Mouse (Mus musculus) heart, embryonic 15.5 days (tissue): ENCODE data around the gene 2310034G01Rik. TPM values are rescaled to one million over a fixed set of nuclear protein-coding genes. Genes with fewer than 3 reads are reported as not detected.

ENCODE experiments used
- ATAC-seq: fragments of 200-750 bp; cut with Nextera tagmentation; replicated peaks from 2 replicates; pipeline ENCODE4 v1.8.0; 2017; ENCODE audit warnings: low read depth, moderate TSS enrichment; ENCODE audit not compliant: insufficient number of reproducible peaks, insufficient read depth, low FRiP score
- H3K27ac ChIP-seq: fragments of 300-500 bp; sonication (generic); 2 replicates; pipeline ENCODE4 v1.5.1; 2015; ENCODE audit warnings: mild to moderate bottlenecking, inconsistent platforms
- H3K27me3 ChIP-seq: fragments of 300-500 bp; sonication (generic); 2 replicates; pipeline ENCODE4 v1.6.1; 2015; ENCODE audit warnings: inconsistent platforms
- H3K36me3 ChIP-seq: fragments of 300-500 bp; sonication (generic); 2 replicates; pipeline ENCODE4 v1.6.1; 2015; ENCODE audit warnings: mild to moderate bottlenecking, inconsistent platforms
- H3K4me1 ChIP-seq: fragments of 300-500 bp; sonication (generic); replicated peaks from 2 replicates; pipeline ENCODE4 v1.6.1; 2015; ENCODE audit warnings: inconsistent platforms
- H3K4me2 ChIP-seq: fragments of 300-500 bp; sonication (generic); 2 replicates; pipeline ENCODE4 v1.6.1; 2015; ENCODE audit warnings: inconsistent platforms, mild to moderate bottlenecking, moderate library complexity
- H3K4me3 ChIP-seq: fragments of 300-500 bp; sonication (generic); 2 replicates; pipeline ENCODE4 v1.5.1; 2015; ENCODE audit warnings: mild to moderate bottlenecking, inconsistent platforms
- H3K9ac ChIP-seq: fragments of 300-500 bp; sonication (generic); 2 replicates; pipeline ENCODE4 v1.6.1; 2015; ENCODE audit warnings: mild to moderate bottlenecking, inconsistent platforms
- H3K9me3 ChIP-seq: fragments of 300-500 bp; sonication (generic); replicated peaks from 2 replicates; pipeline ENCODE4 v1.6.1; 2016; ENCODE audit warnings: inconsistent platforms
- WGBS: fragments of 180-500 bp; shearing (Covaris S2); methylation state at CpG from one replicate; pipeline ENCODE4 v1.1.7; 2015; ENCODE audit warnings: mixed read lengths; 5-methylcytosine and 5-hydroxymethylcytosine counted together
- polyA plus RNA-seq: library from polyadenylated mRNA; unstranded; fragments of >200 nt; fragmentation: Nextera tagmentation; extraction: Ambion mirVana; gene quantifications from 2 replicates; pipeline ENCODE4 v1.2.1, GENCODE M21; 2015

Gene 2310034G01Rik
- polyA plus RNA-seq, 1 experiment from 2014 or later = 0.67 TPM

DNA sequence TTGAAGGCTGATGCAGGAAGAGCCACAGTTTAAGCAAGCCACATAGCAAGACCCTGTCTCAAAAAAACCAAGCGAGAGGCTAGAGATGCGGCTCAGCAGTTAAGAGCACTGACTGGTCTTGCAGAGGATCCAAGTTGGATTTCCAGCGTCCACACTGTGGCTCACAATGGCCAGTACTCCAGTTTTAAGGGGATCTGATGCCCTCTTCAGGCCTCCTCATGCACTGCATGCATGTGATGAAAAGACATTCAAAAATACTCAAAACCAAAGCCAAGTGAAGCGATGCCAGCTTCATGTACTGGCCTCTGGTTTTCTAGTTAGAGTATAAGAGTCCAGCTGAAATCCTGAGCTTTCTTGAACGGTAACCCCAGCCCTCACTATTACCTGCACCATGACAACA is 39.8 kb upstream of the 2310034G01Rik start:
- H3K4me1 ChIP-seq = peaks cover 21% of the 10 kb centered on the region
- no peak overlapping the region for H3K9ac ChIP-seq
- no peaks in the 10 kb centered on the region for H3K9me3 ChIP-seq
- 86% methylated on average over 5 of the region's 5 CpGs for WGBS
- ATAC-seq = no peak
- no peak overlapping the region for H3K27ac ChIP-seq
- H3K27me3 ChIP-seq = no peaks in the 10 kb centered on the region
- H3K36me3 ChIP-seq = peaks cover 23% of the 10 kb centered on the region
- H3K4me3 ChIP-seq = no peak overlapping the region
- no peak overlapping the region for H3K4me2 ChIP-seq

DNA sequence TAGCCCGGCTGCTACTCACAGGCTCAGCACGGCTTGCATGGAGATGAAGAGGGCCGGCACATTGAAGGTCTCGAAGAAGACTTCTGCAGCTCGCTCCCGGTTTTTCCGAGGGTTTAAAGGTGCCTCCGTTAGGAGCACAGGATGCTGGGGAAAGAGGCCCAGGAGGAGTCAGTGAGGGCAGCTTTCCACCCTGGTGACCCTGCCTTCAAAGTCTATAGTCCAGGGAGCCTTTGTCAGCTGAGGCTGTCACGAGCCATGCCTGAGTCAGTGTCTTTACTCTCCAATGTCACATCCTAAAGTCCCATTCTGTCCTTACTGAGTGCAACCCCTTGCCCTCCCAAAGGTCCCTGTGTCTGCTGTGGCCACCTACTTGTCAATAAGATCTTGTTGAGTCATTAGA is 32.2 kb upstream of the 2310034G01Rik start:
- WGBS = 90% methylated on average over 9 of the region's 9 CpGs
- no peak for ATAC-seq
- Histone ChIP-seq H3K4me3 (no peak overlapping the region), H3K9ac (no peak overlapping the region), H3K4me1 (no peaks in the 10 kb centered on the region), H3K9me3 (no peaks in the 10 kb centered on the region), H3K27me3 (no peaks in the 10 kb centered on the region), H3K27ac (no peak overlapping the region), H3K36me3 (peaks cover 95% of the 10 kb centered on the region), H3K4me2 (no peak overlapping the region)

DNA sequence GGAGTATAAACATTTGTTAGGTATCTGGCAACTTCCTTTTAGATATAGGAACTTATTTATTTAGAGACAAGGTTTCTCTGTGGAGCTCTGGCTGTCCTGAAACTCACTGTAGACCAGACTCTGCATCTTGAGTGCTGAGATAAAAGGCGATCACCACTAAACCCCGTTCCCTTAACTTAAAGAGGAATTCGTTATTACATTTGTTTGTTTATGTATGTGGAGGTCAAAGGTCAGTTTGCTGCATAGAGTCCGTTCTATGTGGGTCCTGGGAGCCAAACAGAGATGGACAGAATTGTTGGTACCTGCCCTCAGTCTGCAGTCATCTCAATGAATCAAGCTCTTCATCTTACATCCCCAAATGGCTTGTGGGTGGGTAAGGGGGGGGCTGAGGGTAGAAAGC is 25.8 kb upstream of the 2310034G01Rik start:
- Histone ChIP-seq H3K9ac (no peak overlapping the region), H3K4me1 (peaks cover 6% of the 10 kb centered on the region; the same call in 1 of the 2 replicates), H3K4me3 (no peak overlapping the region), H3K9me3 (no peaks in the 10 kb centered on the region), H3K36me3 (peaks cover 42% of the 10 kb centered on the region), H3K27ac (no peak overlapping the region), H3K27me3 (no peaks in the 10 kb centered on the region), H3K4me2 (no peak overlapping the region)
- ATAC-seq = no peak
- WGBS = 46% methylated on average over 4 of the region's 4 CpGs

DNA sequence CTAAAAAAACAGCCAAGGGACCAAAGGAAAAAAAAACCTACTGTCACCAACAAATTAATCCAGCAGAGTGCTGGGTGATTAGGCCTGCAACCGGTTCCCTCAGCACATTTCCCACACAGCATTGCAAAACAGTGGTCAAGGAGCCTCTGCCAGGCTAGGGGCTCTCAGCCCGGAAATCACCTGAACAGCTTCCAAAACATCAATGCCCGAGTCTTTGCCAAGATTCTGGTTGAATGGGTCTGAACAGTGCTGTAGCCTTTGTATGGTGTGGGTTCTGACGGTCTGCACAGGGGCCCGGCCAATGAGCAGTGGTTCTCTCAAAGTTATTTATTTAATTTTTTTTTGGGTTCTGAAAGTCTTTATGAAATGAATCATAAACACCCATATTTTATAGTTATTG is 25.4 kb upstream of the 2310034G01Rik start:
- H3K9ac ChIP-seq = no peak overlapping the region
- H3K27me3 ChIP-seq = no peaks in the 10 kb centered on the region
- ATAC-seq = no peak
- peaks cover 38% of the 10 kb centered on the region for H3K36me3 ChIP-seq
- no peak overlapping the region for H3K4me3 ChIP-seq
- H3K4me2 ChIP-seq = no peak overlapping the region
- H3K27ac ChIP-seq = no peak overlapping the region
- peaks cover 6% of the 10 kb centered on the region; the same call in 1 of the 2 replicates for H3K4me1 ChIP-seq
- no peaks in the 10 kb centered on the region for H3K9me3 ChIP-seq
- WGBS = 63% methylated on average over 5 of the region's 5 CpGs

DNA sequence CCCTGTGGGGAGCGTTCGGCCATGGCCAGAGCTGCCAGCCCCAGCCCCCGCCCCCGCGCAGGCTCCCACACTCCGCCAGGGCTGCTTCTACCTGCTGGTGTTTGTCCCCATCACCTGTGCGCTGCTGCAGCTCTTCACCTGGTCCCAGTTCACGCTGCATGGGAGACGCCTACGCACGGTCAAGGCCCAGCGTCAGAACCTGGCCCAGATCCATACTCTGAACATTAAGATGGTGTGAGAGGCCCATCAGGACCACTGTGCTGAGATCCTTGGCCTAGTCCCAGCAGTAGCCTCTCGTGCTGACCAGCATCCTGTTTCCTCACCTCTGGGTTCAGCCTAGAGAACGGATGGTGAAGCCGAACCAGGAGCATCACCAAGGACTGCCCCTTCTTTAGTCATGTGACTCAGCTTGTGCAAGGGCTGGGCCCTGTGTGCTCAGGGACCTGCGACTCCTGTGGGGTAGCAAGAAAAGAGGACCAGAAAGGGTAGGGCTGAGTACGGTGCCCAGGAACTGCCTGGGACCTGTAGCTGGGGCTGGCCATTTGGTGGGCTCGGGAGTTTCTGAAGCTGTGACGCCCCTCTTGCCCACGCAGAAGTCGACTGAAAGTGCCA is 24.5 kb upstream of the 2310034G01Rik start:
- H3K4me3 ChIP-seq = no peak overlapping the region

DNA sequence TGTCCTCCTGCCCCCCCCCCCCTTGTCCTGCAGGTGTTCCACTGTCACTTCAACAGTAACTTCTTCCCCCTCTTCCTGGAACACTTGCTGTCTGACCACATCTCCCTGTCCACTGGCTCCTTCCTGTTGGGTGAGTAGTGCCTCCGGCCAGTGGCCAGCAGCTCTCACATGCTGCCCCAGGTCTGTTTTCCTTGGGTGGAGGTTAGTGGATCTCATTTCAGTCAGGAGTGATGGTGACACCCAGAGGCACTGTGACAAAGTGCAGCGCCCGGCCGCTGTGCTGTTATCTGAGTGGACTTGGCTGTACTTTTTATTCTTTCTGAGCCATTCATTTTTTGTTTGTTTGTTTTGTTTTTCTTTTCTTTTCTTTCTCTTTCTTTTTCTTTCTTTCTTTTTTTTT is 19.1 kb upstream of the 2310034G01Rik start:
- H3K36me3 ChIP-seq = no peaks in the 10 kb centered on the region
- WGBS = 8% methylated on average over 4 of the region's 4 CpGs
- peak; percentile 67 for ATAC-seq
- no peak overlapping the region for H3K27ac ChIP-seq
- peaks cover 3% of the 10 kb centered on the region; the same call in 1 of the 2 replicates for H3K4me1 ChIP-seq
- no peak overlapping the region for H3K9ac ChIP-seq
- no peak overlapping the region for H3K4me2 ChIP-seq
- no peak overlapping the region for H3K4me3 ChIP-seq
- H3K9me3 ChIP-seq = no peaks in the 10 kb centered on the region
- no peaks in the 10 kb centered on the region for H3K27me3 ChIP-seq

More for the DNA sequence above, 24.5 kb upstream of the 2310034G01Rik start:
- 56% methylated on average over 21 of the region's 21 CpGs for WGBS
- Histone ChIP-seq H3K27ac (no peak overlapping the region), H3K9ac (no peak overlapping the region), H3K4me1 (peaks cover 6% of the 10 kb centered on the region; the same call in 1 of the 2 replicates), H3K9me3 (no peaks in the 10 kb centered on the region), H3K27me3 (no peaks in the 10 kb centered on the region), H3K4me2 (no peak overlapping the region), H3K36me3 (peaks cover 29% of the 10 kb centered on the region)
- no peak for ATAC-seq

DNA sequence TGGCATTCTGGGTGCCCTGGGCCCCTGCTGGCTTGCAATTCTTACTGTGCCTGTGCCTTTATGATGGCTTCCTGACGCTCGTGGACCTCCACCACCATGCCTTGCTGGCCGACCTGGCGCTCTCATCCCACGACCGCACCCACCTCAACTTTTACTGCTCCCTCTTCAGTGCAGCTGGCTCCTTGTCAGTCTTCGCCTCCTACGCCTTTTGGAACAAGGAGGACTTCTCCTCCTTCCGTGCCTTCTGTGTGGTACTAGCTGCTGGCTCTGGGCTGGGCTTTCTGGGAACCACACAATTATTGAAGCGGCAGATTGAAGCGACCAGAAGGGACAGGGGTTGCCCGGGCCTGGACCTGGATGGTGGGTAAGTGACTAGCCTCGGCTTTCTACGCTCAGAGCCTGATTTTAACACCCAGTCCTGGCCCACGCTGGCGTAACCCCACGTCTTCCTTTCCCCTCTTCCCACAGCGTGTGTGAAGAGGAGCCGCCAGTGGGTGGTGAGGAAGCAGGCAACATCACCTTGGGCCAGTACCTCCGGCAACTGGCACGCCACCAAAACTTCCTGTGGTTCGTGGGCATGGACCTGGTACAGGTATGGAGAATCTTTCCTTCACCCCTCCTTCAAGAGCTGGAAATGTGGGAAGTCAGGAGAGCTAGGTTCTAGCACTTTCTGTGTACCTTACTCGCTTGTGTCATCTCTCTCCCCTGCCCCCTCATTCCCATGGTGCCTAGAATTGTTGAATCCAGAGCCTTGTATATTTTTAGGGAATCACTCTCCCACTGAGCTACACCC is 17.9 kb upstream of the 2310034G01Rik start:
- 84% methylated on average over 23 of the region's 23 CpGs for WGBS
- ATAC-seq = no peak
- H3K9me3 ChIP-seq = no peaks in the 10 kb centered on the region
- no peak overlapping the region for H3K9ac ChIP-seq
- no peak overlapping the region for H3K27ac ChIP-seq
- H3K27me3 ChIP-seq = no peaks in the 10 kb centered on the region
- H3K4me3 ChIP-seq = no peak overlapping the region
- H3K4me1 ChIP-seq = 0 out of 2 replicates have a peak, but pooled peaks cover 2% of the 10 kb centered on the region
- no peaks in the 10 kb centered on the region for H3K36me3 ChIP-seq
- H3K4me2 ChIP-seq = no peak overlapping the region

DNA sequence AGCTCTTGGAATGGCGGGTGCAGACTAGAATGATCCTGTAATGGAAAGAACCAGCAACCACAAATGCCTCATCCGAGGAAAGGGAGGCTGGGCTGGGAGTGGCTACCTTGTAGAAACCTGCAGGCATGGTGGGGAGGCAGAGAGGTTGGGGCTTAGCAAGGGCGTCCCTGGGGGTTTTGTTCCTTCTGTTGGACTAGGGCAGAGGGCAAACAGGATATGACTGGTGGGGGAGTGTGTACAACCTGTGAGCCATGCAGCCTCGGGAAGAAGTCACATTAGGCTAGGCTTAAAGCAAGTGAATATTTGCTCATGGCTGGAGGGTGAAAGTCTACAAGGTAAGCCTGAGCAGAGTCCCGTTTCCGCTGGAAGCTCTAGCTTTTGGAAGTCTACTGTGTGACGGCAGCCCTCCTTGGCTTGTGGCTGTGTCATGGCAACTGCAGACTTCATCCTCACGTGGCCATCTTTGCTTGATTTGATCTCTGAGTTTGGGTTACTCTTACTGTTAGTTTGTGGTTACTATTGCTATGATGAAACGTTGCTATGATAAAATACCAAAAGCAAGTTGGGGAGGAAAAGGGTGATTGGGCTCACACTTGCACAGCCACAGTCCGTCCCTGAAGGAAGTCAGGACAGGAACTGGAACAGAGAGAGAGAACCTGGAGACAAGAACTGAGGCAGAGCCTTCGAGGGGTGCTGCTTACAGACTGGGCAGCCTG is 13.3 kb upstream of the 2310034G01Rik start:
- Histone ChIP-seq H3K4me1 (no peaks in the 10 kb centered on the region), H3K9ac (no peak overlapping the region), H3K27me3 (peaks cover 4% of the 10 kb centered on the region), H3K4me3 (no peak overlapping the region), H3K9me3 (no peaks in the 10 kb centered on the region), H3K4me2 (no peak overlapping the region), H3K36me3 (no peaks in the 10 kb centered on the region), H3K27ac (no peak overlapping the region)
- ATAC-seq = no peak
- WGBS = 76% methylated on average over 11 of the region's 11 CpGs

DNA sequence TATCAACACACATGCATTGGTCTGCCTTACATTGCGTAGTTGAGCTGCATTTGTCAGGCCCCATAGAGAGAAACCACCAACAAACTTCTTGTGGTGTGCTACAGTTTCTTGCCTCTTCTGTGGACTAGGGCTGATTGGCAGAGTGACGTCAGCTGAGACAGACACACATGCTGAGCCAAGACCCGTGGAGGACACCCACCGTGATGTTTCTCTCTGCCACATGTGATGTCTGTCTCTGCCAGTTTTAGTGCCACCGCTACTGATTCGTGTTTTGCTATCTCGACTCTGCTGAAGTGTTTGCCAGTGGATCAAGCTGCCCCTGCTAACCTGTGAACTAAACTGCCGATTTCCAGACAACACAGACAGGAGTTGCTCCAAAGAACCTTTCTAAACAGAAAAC is 12.0 kb upstream of the 2310034G01Rik start:
- no peak for ATAC-seq
- no peak overlapping the region for H3K27ac ChIP-seq
- H3K36me3 ChIP-seq = no peaks in the 10 kb centered on the region
- H3K4me2 ChIP-seq = no peak overlapping the region
- no peak overlapping the region for H3K9ac ChIP-seq
- peaks cover 7% of the 10 kb centered on the region for H3K4me1 ChIP-seq
- H3K4me3 ChIP-seq = no peak overlapping the region
- 74% methylated on average over 8 of the region's 8 CpGs for WGBS
- H3K9me3 ChIP-seq = no peaks in the 10 kb centered on the region
- peaks cover 10% of the 10 kb centered on the region for H3K27me3 ChIP-seq

DNA sequence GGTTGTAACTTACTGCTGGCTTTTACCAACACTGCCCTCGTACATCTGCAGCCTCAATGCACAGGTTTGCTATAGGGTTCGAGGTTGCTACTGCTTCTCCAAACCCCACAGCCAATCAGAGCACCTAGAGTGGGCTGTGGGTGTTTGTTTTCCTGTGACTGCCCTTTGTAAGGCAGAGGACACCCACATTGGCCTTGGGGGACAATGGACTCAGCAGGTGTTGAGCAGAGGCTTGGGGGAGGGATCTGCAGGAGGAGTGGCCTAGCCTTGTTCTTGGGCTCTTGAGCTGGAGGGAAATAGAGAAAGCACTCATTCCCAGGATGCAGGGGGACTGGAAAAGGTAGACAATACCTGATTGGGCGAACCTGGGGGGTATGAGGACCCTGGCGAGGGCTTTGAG is 8.3 kb upstream of the 2310034G01Rik start:
- Histone ChIP-seq H3K4me1 (peaks cover 14% of the 10 kb centered on the region), H3K4me3 (peak overlapping the region; percentile 62; the same call in 1 of the 2 replicates), H3K9ac (no peak overlapping the region), H3K27ac (peak overlapping the region; percentile 64), H3K36me3 (no peaks in the 10 kb centered on the region), H3K27me3 (peaks cover 14% of the 10 kb centered on the region), H3K4me2 (peak overlapping the region; percentile 91), H3K9me3 (no peaks in the 10 kb centered on the region)
- no peak for ATAC-seq
- 55% methylated on average over 4 of the region's 4 CpGs for WGBS
